Mouse (Mus musculus) cortical plate, adult 2 months (tissue): ENCODE measurements around the gene Wrap73. TPM values are rescaled to one million over a fixed set of nuclear protein-coding genes. Genes with fewer than 3 reads are reported as not detected.

Source experiments
- H3K27ac ChIP-seq: fragments of 200-500 bp; 2 replicates; pipeline ENCODE4 v1.5.1; 2012; ENCODE audit warnings: low read length, control low read depth, inconsistent platforms; ENCODE audit not compliant: insufficient read depth
- H3K4me1 ChIP-seq: fragments of 200-500 bp; 2 replicates; pipeline ENCODE4 v1.6.1; 2011; ENCODE audit warnings: low read length; ENCODE audit not compliant: control insufficient read depth, insufficient read depth
- H3K4me3 ChIP-seq: fragments of 200-500 bp; 2 replicates; pipeline ENCODE4 v1.5.1; 2011; ENCODE audit warnings: mild to moderate bottlenecking, low read length, control low read depth; ENCODE audit not compliant: insufficient read depth
- CTCF ChIP-seq: fragments of 200-500 bp; IDR thresholded peaks from 2 replicates; pipeline ENCODE4 v1.5.1; 2011; ENCODE audit warnings: mild to moderate bottlenecking, control low read depth, low read length; ENCODE audit not compliant: insufficient read depth; ENCODE audit errors: extremely low read depth
- POLR2A ChIP-seq: fragments of 200-500 bp; IDR thresholded peaks from 2 replicates; pipeline ENCODE4 v1.6.1; 2011; ENCODE audit warnings: mild to moderate bottlenecking, low read length, control low read depth; ENCODE audit not compliant: insufficient read depth; ENCODE audit errors: extremely low read depth
- polyA plus RNA-seq: library from polyadenylated mRNA; depleted of rRNA; stranded (reverse); fragments of >200 nt; gene quantifications from 2 replicates; pipeline ENCODE4 v1.2.3, GENCODE M21; 2012

Gene Wrap73
- polyA plus RNA-seq, 1 experiment = 34.3 TPM

DNA sequence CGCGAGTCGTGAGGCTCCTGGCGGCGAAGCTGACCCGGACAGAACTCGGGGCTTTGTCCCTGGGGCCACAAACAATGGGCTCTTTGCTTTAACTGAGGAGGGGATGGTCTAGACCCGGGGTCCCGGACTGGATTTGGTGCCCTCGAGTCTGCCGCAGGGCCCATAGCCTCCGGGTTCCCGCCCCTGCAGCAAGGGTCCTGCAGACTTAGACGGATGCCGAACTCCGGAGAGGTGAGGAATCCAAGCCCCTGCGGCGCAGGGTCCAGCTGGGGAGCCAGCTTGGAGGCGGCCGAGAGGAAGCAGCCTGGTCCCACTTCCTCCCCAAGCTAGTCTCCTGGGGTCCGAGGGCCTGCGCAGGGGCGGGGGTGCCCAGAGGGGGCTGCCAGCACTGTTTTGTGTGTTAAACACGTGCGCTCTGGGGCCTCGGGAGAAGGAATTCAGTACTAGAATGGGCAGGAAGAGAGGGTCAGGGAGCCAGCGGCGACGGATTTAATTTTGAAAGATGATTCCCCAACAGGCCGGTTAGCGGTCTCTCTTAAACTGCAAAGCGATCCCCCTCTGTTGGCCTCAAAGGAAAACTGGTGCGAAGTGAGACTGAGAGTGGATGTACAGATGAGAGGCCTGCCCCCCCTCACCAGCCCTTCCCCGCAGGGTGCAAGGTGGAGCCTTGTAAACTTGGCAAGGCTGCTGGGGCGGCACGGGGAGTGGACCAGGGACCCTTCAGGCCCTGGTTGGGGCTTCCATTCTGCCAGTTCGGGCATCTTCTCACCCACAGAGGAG lies 29.2 kb downstream of the Wrap73 start:
- no peak for TF ChIP-seq CTCF
- TF ChIP-seq POLR2A = no peak
- Histone ChIP-seq H3K4me1 (no peaks in the 10 kb centered on the region), H3K4me3 (peak overlapping the region; percentile 11), H3K27ac (no peak overlapping the region)

DNA sequence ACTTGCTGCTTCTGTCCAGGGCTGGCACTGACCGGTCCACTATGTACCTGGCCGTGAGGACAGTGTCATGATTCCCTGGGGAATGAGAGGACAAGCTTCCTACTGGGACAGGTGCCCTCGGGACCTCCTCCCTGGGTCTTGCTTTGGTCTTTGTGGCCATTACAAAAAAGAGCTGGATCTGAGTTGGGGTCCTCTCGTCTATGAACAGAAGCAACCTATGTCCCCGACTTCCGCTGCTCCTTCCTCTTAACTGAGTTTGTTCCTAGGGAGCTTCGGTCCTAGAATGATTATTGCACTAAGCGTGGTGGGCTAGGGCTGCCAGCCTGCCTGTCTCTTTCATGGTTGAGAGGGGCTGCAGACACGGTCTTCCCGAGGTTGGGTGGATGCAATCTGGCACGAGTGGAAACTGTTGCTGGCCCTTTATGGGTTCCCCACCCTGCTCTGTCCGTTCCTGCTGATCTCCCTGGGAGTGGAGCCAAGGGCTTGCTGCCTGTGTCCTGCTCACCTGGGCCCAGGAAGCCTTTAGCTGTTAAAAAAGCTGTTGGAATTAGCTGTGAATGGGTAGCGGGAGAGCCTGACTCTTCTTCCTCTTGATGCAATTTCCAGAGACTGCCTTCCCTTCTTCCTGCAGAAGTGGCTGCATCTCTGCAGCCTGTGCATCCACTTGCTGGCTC lies 29.9 kb downstream of the Wrap73 start:
- no peak overlapping the region for H3K4me3 ChIP-seq

DNA sequence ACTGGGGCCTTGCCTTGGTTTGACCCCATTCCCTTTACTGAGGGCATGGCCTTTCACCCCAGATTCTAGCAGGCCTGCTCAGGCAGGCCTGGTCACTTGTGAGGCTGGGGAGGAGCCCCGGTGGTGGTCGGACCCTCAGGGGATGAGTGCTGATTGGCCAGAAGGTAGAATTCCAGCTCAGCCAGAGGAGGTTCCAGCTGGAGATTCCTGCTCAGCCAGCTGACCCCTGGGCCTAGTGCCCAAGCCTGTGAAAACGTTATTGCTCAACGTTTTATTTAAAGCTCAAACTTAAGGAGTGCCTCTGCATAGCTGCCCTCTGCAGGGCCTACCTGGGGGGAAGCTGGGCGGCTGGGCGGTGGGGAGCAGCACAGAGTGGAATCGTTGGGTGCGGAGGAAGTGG lies 35.1 kb downstream of the Wrap73 start:
- no peak overlapping the region for H3K4me3 ChIP-seq
- no peaks in the 10 kb centered on the region for H3K4me1 ChIP-seq
- no peak for TF ChIP-seq CTCF
- no peak for TF ChIP-seq POLR2A
- no peak overlapping the region for H3K27ac ChIP-seq

More for the DNA sequence above, 29.9 kb downstream of the Wrap73 start:
- TF ChIP-seq CTCF (no peak), POLR2A (no peak)
- H3K27ac ChIP-seq = no peak overlapping the region
- no peaks in the 10 kb centered on the region for H3K4me1 ChIP-seq

DNA sequence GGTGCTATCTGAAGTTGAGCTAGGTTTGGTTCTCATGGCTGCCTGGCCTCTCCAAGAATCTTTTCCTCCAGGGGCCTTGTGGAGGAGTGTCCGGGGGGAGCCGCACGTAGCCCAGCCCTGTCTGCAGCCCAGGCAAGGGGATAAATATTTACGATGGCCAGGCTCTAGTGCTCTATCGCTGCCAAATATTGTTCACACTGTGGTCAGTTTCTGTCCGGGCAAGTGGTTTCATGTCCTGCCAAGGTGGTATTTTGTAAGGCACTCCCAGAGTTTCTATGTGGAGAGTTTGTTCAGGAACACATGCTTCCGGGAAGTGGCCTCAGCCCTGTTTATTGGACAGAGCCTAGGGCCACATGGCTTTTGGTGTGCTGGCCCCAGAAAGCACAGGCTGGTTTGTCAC lies 38.8 kb downstream of the Wrap73 start:
- no peak overlapping the region for H3K4me3 ChIP-seq
- no peaks in the 10 kb centered on the region for H3K4me1 ChIP-seq
- TF ChIP-seq CTCF (no peak), POLR2A (no peak)
- peak overlapping the region; percentile 84 for H3K27ac ChIP-seq

DNA sequence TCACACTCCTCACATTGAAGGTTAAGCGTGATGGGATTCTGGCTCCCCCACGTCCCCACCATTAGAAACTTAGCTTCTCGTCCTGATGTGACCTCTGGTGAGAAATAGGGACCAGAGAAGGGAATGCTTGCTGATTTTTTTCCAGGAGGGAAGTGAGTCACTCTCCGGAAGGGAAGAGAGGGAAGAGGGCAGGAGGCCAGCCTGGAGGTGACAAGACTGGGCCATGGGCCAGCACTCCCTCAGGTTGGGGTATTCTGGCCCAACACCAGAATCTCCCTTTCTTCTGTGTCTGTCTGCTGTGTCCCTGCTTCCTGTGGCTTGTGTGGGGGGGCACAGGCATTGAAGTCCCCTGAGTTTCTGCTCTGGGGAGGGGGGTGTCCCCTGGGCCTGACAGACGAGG lies 41.4 kb downstream of the Wrap73 start:
- no peak overlapping the region for H3K27ac ChIP-seq

DNA sequence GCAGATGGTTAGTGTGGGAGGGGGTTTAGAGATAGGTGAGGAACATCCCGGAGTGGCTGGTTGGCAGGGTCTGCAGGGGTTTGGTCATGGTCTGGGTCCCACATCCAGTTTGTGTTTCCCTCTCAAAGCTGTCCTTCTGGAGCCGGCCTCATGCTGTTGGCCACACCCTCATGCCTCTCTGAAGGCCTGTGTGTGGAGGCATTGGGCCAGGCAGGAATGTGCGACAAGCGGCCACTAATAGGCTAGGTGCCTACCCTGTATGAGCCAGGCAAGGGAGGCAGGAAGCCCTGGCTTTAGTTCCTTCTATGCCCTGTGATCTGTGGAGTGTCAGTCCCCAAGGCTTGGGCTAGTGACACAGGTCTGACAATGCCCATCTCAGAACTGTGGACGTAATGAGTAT lies 42.8 kb downstream of the Wrap73 start:
- H3K27ac ChIP-seq = no peak overlapping the region
- H3K4me1 ChIP-seq = no peaks in the 10 kb centered on the region
- no peak overlapping the region for H3K4me3 ChIP-seq
- TF ChIP-seq POLR2A = no peak
- no peak for TF ChIP-seq CTCF

More for the DNA sequence above, 41.4 kb downstream of the Wrap73 start:
- no peaks in the 10 kb centered on the region for H3K4me1 ChIP-seq
- no peak for TF ChIP-seq CTCF
- TF ChIP-seq POLR2A = no peak
- no peak overlapping the region for H3K4me3 ChIP-seq

DNA sequence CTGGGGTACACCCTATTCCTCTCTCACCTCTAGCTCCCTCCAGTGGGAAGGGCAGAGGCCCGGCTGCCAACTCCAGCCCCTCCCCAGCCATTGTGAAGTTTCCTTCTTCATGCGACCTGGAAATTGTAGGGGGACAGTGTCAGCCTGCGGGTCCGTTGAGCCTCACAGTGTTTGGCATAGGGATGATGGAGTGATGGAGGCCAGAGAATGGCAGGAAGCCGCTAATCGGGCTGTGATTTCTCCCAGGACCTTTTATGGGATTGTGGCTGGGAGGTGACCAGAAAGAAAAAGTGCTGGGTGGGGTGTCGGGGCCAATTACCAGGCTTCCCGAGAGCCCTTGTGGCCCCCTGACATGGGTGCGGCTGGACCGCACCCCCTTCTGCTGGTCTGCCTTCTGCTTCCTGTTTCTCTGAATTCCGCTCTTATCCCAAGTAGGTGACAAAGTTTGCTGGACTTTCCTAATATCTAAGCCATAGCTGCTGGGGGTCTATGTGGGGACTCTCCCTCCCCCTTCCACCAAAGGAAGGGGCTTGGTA lies 43.9 kb downstream of the Wrap73 start:
- H3K27ac ChIP-seq = no peak overlapping the region
- TF ChIP-seq CTCF = no peak
- TF ChIP-seq POLR2A = no peak
- H3K4me3 ChIP-seq = no peak overlapping the region
- no peaks in the 10 kb centered on the region for H3K4me1 ChIP-seq

DNA sequence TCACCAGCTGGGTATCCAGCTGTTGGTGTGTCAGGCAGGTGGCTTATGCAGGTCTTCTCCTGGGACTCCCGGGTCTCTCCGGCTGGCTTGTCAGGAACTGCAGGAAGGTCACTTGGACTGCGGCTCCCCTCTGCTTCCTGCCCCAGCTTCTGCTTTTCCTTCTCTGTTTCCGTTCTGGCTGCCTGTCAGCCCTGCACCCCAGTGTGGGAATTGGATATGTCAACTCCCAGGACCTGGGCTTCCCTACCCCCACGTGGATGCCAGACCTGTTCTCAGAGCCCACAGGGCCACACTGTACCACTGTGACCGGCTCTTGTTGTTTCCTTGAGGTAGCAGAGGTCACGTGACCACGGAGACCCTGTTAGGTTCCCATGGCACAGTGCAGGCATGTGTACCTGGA lies 46.8 kb downstream of the Wrap73 start:
- H3K4me1 ChIP-seq = no peaks in the 10 kb centered on the region
- TF ChIP-seq CTCF (no peak), POLR2A (no peak)
- H3K27ac ChIP-seq = no peak overlapping the region
- no peak overlapping the region for H3K4me3 ChIP-seq

DNA sequence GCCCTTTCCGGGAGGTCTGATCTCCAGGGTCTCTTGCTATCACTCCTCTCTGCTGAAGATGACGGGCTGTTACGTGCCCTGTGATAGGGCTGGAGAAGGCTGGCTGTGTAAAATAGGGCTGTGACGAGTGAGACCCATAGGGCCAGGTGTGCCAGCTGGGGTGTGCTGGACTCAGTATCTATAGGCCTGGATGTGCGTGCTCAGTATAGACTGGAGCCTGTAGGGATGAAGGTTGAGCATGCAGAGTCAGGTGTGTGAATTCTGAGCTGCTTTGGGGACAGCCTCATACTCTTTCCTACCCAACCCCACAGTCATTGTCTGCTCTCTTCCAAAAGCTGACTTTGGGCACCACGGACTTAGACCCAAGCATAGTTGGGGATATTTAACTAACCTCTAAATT lies 55.8 kb downstream of the Wrap73 start:
- no peak for TF ChIP-seq CTCF
- TF ChIP-seq POLR2A = no peak
- Histone ChIP-seq H3K4me3 (no peak overlapping the region), H3K4me1 (no peaks in the 10 kb centered on the region), H3K27ac (no peak overlapping the region)
